Mouse (Mus musculus) neural tube, postnatal 0 days (tissue): ENCODE data around the gene Il17d. TPM values are rescaled to one million over a fixed set of nuclear protein-coding genes. Genes with fewer than 3 reads are reported as not detected.

ENCODE experiments used
- polyA plus RNA-seq: library from polyadenylated mRNA; unstranded; fragments of >200 nt; fragmentation: Nextera tagmentation; extraction: Ambion mirVana; gene quantifications from 2 replicates; pipeline ENCODE4 v1.2.1, GENCODE M21; 2015

The Il17d gene
- 7.9 and 9.5 TPM in 2 replicates for polyA plus RNA-seq

DNA sequence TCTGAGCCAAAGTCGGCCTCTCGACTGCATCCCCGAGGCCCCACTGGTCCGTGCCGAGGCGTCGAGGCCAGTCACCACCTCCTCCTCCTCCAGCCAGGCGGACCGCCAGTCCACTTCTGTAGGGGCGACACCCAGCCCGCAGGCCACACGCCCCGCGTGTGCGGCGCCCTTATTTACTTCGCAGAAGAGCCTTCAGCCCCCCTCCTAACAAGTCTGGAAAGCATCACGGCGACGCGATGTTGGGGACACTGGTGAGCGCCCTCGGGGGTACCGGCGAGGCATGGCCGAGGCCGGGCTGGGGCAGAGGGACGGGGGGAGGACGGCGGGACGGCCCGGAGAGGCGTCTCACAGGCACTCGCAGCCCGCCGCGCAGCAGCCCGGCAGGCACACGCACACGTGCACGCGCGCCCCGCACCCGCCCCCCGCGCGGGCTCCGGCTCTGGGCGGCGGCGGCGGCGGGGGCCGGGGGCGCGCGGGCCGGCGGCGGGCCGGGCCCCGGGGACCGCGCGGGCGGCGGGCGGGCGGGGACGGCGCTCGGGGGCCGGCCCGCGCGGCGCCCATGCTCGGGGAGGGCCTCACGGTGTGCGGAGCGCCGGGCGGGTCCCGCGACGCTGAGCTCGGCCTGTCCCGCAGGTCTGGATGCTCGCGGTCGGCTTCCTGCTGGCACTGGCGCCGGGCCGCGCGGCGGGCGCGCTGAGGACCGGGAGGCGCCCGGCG lies at the start of gene Il17d:
Il17d (plus strand) TSS at position 107 of the 717 bp plus-strand sequence.

DNA sequence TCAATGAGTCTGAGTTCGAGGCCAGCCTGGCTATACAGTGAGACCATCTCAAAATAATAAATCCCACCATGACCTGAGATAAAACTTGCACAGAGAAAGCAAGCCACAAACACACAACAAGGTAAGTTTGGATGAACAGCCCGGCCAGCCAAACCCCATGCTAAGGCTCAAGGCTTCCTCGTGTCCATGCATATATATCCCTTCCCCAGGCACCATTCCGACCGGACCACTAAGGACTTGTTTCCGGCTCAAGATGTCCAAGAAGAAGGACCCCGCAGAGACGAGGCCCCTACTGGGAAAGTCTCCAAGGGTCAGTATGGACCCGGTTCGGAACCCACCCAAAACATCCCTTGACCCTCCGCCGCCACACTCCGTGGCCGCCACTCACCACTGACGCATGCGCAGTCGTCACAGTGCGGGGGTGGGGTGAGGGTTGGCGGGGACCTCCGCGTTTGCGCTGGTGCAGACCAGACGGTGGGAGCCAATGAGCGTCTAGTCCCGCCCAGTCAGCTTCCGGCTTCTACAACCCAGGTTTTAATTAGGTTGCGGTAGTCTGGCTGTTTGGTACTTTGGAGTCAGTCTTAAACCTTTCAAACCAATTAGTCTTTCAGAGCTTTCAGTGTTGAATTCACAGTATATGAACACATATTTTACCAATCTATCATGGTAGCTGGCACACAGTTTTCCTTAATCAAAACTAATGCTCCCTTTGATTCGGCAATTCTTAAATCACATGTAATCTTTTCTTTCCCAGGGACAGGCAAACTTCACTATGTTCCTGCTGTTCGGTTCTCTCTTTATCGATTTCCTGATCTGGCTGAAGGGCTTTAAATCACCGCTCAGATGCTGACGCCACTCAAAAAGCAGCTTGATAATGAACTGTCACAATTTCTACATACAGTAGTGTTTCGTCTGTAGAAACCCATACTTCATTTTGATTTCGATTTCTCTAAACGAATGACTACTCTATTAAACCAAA lies 46.9 kb downstream of the Il17d start, which contains the start of gene Eef1akmt1:
Eef1akmt1 (minus strand) TSS at position 458 of the 979 bp plus-strand sequence.

Other genes starting within 250 kb of the Il17d start
- gene Cryl1, start 126.2 kb upstream of the Il17d start, polyA plus RNA-seq: 19.0 and 23.9 TPM in 2 replicates
- 19.2 and 19.8 TPM in 2 replicates for gene Ift88, start 100.7 kb upstream of the Il17d start, polyA plus RNA-seq
- gene Eef1akmt1, start 46.8 kb downstream of the Il17d start, polyA plus RNA-seq: 92.0 and 94.8 TPM in 2 replicates
- 9.0 and 10.0 TPM in 2 replicates for gene Xpo4, start 140.7 kb downstream of the Il17d start, polyA plus RNA-seq
- not detected in 2 replicates for gene Gm49361, start 221.3 kb downstream of the Il17d start, polyA plus RNA-seq
- 4.9 and 5.7 TPM in 2 replicates for gene Lats2, start 233.6 kb downstream of the Il17d start, polyA plus RNA-seq